Mouse (Mus musculus) ES-Bruce4 (cell line): ENCODE measurements around the gene Lats2. TPM values are rescaled to one million over a fixed set of nuclear protein-coding genes. Genes with fewer than 3 reads are reported as not detected.

Source experiments
- H3K27ac ChIP-seq: 2 replicates; pipeline ENCODE4 v1.5.1; 2012; ENCODE audit warnings: low read length, inconsistent platforms; ENCODE audit not compliant: insufficient read depth
- H3K27me3 ChIP-seq: 2 replicates; pipeline ENCODE4 v1.6.1; 2012; ENCODE audit warnings: mild to moderate bottlenecking, low read length, inconsistent platforms; ENCODE audit not compliant: control insufficient read depth, poor library complexity, insufficient read depth, severe bottlenecking
- H3K36me3 ChIP-seq: 2 replicates; pipeline ENCODE4 v1.6.1; 2012; ENCODE audit warnings: inconsistent platforms, mild to moderate bottlenecking, low read length, moderate library complexity; ENCODE audit not compliant: control insufficient read depth, poor library complexity, insufficient read depth, severe bottlenecking
- H3K4me1 ChIP-seq: one replicate; pipeline ENCODE4 v1.8.1; 2011; ENCODE audit warnings: low read length; ENCODE audit not compliant: control insufficient read depth, insufficient read depth
- H3K4me3 ChIP-seq: 2 replicates; pipeline ENCODE4 v1.5.1; 2011; ENCODE audit warnings: low read depth, mild to moderate bottlenecking, low read length
- H3K9ac ChIP-seq: 2 replicates; pipeline ENCODE4 v1.6.1; 2012; ENCODE audit warnings: low read depth, mild to moderate bottlenecking, inconsistent platforms; ENCODE audit not compliant: poor library complexity, severe bottlenecking
- H3K9me3 ChIP-seq: replicated peaks from 2 replicates; pipeline ENCODE4 v1.6.1; 2012; ENCODE audit warnings: mild to moderate bottlenecking, low read length, inconsistent platforms; ENCODE audit not compliant: control insufficient read depth, poor library complexity, insufficient read depth, severe bottlenecking
- CTCF ChIP-seq: IDR thresholded peaks from one replicate; pipeline ENCODE4 v1.8.1; 2011; ENCODE audit warnings: low read depth, low read length
- EP300 ChIP-seq: IDR thresholded peaks from 2 replicates; pipeline ENCODE4 v1.6.1; 2011; ENCODE audit warnings: low read depth, low read length; ENCODE audit not compliant: insufficient read depth
- POLR2A ChIP-seq: IDR thresholded peaks from one replicate; pipeline ENCODE4 v1.8.1; 2011; ENCODE audit warnings: low read length; ENCODE audit not compliant: insufficient read depth
- polyA plus RNA-seq: library from polyadenylated mRNA; stranded (reverse); fragments of >200 nt; gene quantifications from 2 replicates; pipeline ENCODE4 v1.2.4, GENCODE M21; 2011; ENCODE audit warnings: low read depth; ENCODE audit not compliant: missing spikeins, insufficient read depth, insufficient read length

Lats2 gene
- polyA plus RNA-seq = 18.4 and 26.1 TPM in 2 replicates

GRCm38 (mm10) chr14:57758237-57758636 is at the start of gene Lats2:
Lats2 (minus strand) TSS chr14:57758388.
- Histone ChIP-seq H3K4me3 (no peak within 1 kb of the TSS), H3K9me3 (no peaks in the 10 kb centered on the region), H3K9ac (no peak within 1 kb of the TSS), H3K36me3 (no peaks in the 10 kb centered on the region), H3K4me1 (peaks cover 1% of the 10 kb centered on the region), H3K27ac (no peak within 1 kb of the TSS), H3K27me3 (no peaks in the 10 kb centered on the region)
- TF ChIP-seq POLR2A (no peak), EP300 (no peak), CTCF (no peak)

DNA sequence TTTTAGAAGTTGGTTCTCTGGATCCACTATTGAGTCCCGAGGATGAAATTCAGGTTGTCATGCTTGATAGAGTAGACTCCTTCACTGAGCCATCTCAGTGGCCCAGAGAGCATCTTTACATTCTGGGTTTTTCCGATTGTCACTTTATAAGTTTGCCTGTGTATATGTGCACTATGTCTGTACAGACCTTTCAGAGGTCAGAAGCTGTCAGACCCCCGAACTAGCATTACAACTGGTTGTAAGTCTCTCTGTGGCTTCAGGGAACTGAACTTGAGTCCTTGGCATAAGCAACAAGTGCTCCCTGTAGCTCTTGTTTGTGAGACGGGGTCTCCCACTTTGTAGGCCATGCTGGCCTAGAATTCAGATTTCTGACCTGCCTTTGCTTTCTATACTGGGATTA is 45.5 kb upstream of the Lats2 start:
- H3K4me1 ChIP-seq = no peaks in the 10 kb centered on the region
- H3K9ac ChIP-seq = no peak overlapping the region
- H3K36me3 ChIP-seq = peaks cover 64% of the 10 kb centered on the region
- no peak overlapping the region for H3K27ac ChIP-seq
- no peaks in the 10 kb centered on the region for H3K27me3 ChIP-seq
- TF ChIP-seq POLR2A (no peak), EP300 (no peak), CTCF (no peak)
- H3K9me3 ChIP-seq = no peaks in the 10 kb centered on the region
- no peak overlapping the region for H3K4me3 ChIP-seq

GRCm38 (mm10) chr14:57797991-57798931 is 40.1 kb upstream of the Lats2 start, which contains the start of gene Sap18:
Sap18 (plus strand) TSS chr14:57798180.
- H3K9me3 ChIP-seq = no peaks in the 10 kb centered on the region
- H3K4me1 ChIP-seq = no peaks in the 10 kb centered on the region
- H3K36me3 ChIP-seq = peaks cover 20% of the 10 kb centered on the region
- H3K9ac ChIP-seq = peak within 1 kb of the TSS; percentile 61
- TF ChIP-seq EP300 (no peak), POLR2A (peak; percentile 69)
- peak within 1 kb of the TSS; percentile 70 for H3K27ac ChIP-seq
- no peaks in the 10 kb centered on the region for H3K27me3 ChIP-seq
- peak within 1 kb of the TSS; percentile 90 for H3K4me3 ChIP-seq

DNA sequence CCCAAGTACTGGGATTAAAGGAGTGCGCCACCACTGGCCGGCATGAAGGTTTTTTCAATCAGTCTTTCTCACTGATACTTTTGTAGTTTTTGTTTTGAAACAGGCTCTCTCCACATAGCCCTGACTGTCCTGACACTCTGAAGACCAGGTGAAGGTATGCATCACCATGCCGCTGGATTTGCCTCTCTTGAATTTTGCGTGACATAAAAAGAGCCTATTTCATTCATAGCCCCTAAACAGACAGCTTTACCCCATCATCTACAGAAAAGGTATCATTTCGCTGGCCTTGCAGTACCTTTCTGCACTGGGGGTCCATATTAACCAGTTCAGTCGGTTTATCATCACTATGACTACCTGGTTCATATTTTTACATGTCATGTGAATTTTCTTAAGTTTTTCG is 39.4 kb upstream of the Lats2 start:
- peak overlapping the region; percentile 44 for H3K4me3 ChIP-seq
- peak overlapping the region; percentile 70 for H3K27ac ChIP-seq
- TF ChIP-seq EP300 = no peak
- no peak for TF ChIP-seq POLR2A
- peak; percentile 3 for TF ChIP-seq CTCF
- no peaks in the 10 kb centered on the region for H3K4me1 ChIP-seq
- H3K9me3 ChIP-seq = no peaks in the 10 kb centered on the region
- peak overlapping the region; percentile 24 for H3K9ac ChIP-seq
- H3K36me3 ChIP-seq = peaks cover 13% of the 10 kb centered on the region
- H3K27me3 ChIP-seq = no peaks in the 10 kb centered on the region

DNA sequence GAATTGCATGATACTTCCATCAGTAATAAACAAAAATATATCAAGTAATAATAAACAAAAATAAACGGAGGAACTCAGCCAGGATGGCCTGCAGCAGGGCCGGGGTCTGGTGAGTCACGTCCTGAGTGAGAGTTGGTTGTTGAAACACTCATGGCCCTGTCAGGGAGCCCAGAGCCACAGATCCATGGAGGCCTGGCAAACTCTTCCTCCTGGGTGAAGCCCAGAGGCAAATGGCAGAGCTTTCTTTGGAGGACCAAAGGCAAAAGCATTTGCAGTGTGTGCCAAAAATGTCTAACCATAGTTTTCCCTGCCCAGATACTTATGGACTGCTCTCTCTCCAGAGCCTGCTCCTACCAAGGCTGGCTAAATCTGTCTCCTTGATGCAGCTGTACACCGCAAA is 33.0 kb upstream of the Lats2 start:
- no peak overlapping the region for H3K4me3 ChIP-seq
- H3K9me3 ChIP-seq = no peaks in the 10 kb centered on the region
- H3K27ac ChIP-seq = no peak overlapping the region
- H3K9ac ChIP-seq = no peak overlapping the region
- H3K27me3 ChIP-seq = no peaks in the 10 kb centered on the region
- no peaks in the 10 kb centered on the region for H3K36me3 ChIP-seq
- TF ChIP-seq POLR2A (no peak), EP300 (no peak), CTCF (no peak)
- H3K4me1 ChIP-seq = no peaks in the 10 kb centered on the region

GRCm38 (mm10) chr14:57789759-57790158 is 31.6 kb upstream of the Lats2 start:
- H3K9me3 ChIP-seq = no peaks in the 10 kb centered on the region

More at GRCm38 (mm10) chr14:57789759-57790158, 31.6 kb upstream of the Lats2 start:
- Histone ChIP-seq H3K36me3 (no peaks in the 10 kb centered on the region), H3K9ac (no peak overlapping the region), H3K27ac (no peak overlapping the region), H3K4me3 (no peak overlapping the region), H3K27me3 (no peaks in the 10 kb centered on the region), H3K4me1 (no peaks in the 10 kb centered on the region)
- TF ChIP-seq CTCF (no peak), POLR2A (no peak), EP300 (no peak)
